Mouse (Mus musculus) ES-E14 (cell line): Measurements from ENCODE around the gene Cct8l1. TPM values are rescaled to one million over a fixed set of nuclear protein-coding genes. Genes with fewer than 3 reads are reported as not detected.

Source experiments
- DNase-seq: peaks from one replicate; pipeline ENCODE4 v3.0.0-alpha.2; 2013; ENCODE audit warnings: low read depth, low spot score
- H3K27ac ChIP-seq: 2 replicates; pipeline ENCODE4 v1.5.1; 2012; ENCODE audit warnings: low read depth, mild to moderate bottlenecking, low read length, moderate library complexity, mixed read lengths; ENCODE audit not compliant: poor library complexity, insufficient read depth, severe bottlenecking
- H3K36me3 ChIP-seq: 2 replicates; pipeline ENCODE4 v1.6.1; 2012; ENCODE audit warnings: mild to moderate bottlenecking, low read length, moderate library complexity, mixed read lengths; ENCODE audit not compliant: control insufficient read depth, poor library complexity, insufficient read depth, severe bottlenecking
- H3K4me1 ChIP-seq, 2 experiments: fragments of 150-350 bp in 1 of 2; sonication (generic) in 1 of 2; 2 replicates each; pipeline ENCODE4 v1.6.1; 2012; ENCODE audit warnings: low read length in 2 of 2, mild to moderate bottlenecking in 1 of 2, mixed read lengths in 1 of 2; ENCODE audit not compliant: control insufficient read depth in 2 of 2, insufficient read depth in 2 of 2, poor library complexity in 1 of 2
- H3K4me3 ChIP-seq, 2 experiments: fragments of 150-350 bp in 1 of 2; sonication (generic) in 1 of 2; 2 replicates each; pipeline ENCODE4 v1.5.1; 2012; ENCODE audit warnings: low read length in 2 of 2, low read depth in 1 of 2, mild to moderate bottlenecking in 1 of 2, mixed read lengths in 1 of 2; ENCODE audit not compliant: insufficient read depth in 1 of 2, poor library complexity in 1 of 2, severe bottlenecking in 1 of 2
- H3K9ac ChIP-seq: 2 replicates; pipeline ENCODE4 v1.6.1; 2012; ENCODE audit warnings: low read depth, mild to moderate bottlenecking, low read length, mixed read lengths; ENCODE audit not compliant: poor library complexity, insufficient read depth, severe bottlenecking
- H3K9me3 ChIP-seq: fragments of 150-350 bp; sonication (generic); 2 replicates; pipeline ENCODE4 v1.6.1; 2012; ENCODE audit warnings: low read depth, mild to moderate bottlenecking, low read length; ENCODE audit not compliant: control insufficient read depth, insufficient read depth
- CHD2 ChIP-seq: IDR thresholded peaks from 2 replicates; pipeline ENCODE4 v1.6.1; 2014; ENCODE audit warnings: mild to moderate bottlenecking, low read depth, low read length, inconsistent platforms
- HCFC1 ChIP-seq: IDR thresholded peaks from 2 replicates; pipeline ENCODE4 v1.6.1; 2012; ENCODE audit warnings: low read length, inconsistent platforms, borderline replicate concordance; ENCODE audit not compliant: insufficient read depth
- MAFK ChIP-seq: IDR thresholded peaks from 2 replicates; pipeline ENCODE4 v1.6.1; 2014; ENCODE audit warnings: mild to moderate bottlenecking, low read depth, low read length, inconsistent platforms; ENCODE audit not compliant: insufficient read depth
- ZC3H11A ChIP-seq: IDR thresholded peaks from 2 replicates; pipeline ENCODE4 v1.6.1; 2012; ENCODE audit warnings: low read depth, mild to moderate bottlenecking, inconsistent platforms, low read length, borderline replicate concordance
- ZNF384 ChIP-seq: IDR thresholded peaks from 2 replicates; pipeline ENCODE4 v1.6.1; 2012; ENCODE audit warnings: low read depth, low read length, inconsistent platforms
- in situ Hi-C, 2 experiments: fragments of 600-800 bp; cut with MboI; formaldehyde crosslinking; loops; one replicate each; pipeline ENCODE4 v1.15.1; 2025; ENCODE audit warnings: low sequenced_read_pairs in 2 of 2, inconsistent platforms in 1 of 2; ENCODE audit not compliant: unreplicated experiment in 2 of 2
- total RNA-seq: library from RNA; depleted of rRNA; stranded (reverse); fragments of 300-350 nt; gene quantifications from 2 replicates; pipeline ENCODE4 v1.2.3, GENCODE M21; 2012

The Cct8l1 gene
- total RNA-seq, 1 experiment = 0.22 TPM

DNA sequence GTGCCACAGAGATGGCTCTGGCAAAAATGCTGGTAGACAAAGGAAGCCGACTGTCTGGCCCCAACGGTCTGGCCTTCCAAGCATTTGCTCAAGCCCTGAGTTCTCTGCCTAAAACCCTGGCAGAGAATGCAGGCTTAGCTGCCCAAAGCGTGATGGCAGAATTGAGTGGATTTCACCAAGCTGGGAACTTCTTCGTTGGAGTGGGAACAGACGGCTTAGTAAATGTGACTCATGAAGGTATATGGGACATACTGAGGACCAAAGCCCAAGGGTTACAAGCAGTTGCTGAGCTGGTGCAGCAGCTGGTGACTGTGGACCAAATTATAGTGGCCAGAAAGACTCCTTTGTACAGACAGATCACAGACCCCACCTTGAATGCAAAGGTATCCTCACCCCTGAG, 1.7 kb downstream of the Cct8l1 start:
- Histone ChIP-seq H3K27ac (no peak overlapping the region), H3K4me1 (peaks cover 0 to 6% of the 10 kb centered on the region in 2 experiments), H3K36me3 (peaks cover 4% of the 10 kb centered on the region; the same call in 1 of the 2 replicates), H3K9ac (no peak overlapping the region), H3K4me3 (no peak overlapping the region), H3K9me3 (no peaks in the 10 kb centered on the region)
- TF ChIP-seq ZC3H11A = no peak
- no peak for TF ChIP-seq ZNF384
- no peak for TF ChIP-seq CHD2
- no peak for TF ChIP-seq HCFC1
- TF ChIP-seq MAFK = no peak
- in situ Hi-C loops = no loop called here
- DNase-seq = no peak

DNA sequence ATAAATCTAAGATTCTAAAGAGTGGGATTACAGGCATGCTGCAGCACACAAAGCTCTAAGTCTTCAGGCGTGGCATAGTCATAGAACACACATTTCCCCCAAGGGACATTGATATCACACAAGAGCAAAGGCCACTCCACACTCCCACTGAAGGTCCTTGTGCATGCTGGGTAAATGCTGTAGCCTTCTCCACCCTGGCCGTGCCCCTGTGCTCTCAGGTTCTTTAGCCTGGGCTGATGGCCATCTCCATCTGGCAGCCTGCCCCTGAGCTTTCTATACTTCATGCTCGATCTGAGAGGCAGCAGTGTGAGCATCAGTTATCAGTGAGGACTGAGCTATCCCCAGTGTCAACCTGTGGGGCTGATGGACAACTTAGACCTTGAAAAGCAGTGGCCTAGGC, 4.0 kb downstream of the Cct8l1 start:
- TF ChIP-seq CHD2 (no peak), HCFC1 (no peak), MAFK (no peak), ZNF384 (no peak), ZC3H11A (no peak)
- DNase-seq = no peak
- in situ Hi-C loops = no loop called here

DNA sequence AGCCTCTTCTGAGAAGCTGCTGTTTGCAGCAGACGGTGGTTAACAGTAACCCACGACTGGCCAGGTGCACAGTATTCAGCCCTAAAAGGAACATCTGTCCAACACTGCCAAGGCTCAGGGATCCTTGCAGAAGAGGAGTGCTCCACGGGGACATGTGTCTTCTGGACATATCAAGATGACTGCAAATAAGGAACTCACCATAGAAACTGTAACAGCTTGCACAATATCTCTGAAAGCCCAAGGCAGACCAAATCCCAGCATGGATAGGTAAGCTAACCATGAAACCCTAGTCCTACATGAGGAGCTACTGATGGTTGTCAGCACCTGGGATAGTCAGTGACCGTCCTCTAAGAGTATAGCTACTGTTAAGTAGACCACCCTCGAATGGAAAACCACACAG, 5.6 kb downstream of the Cct8l1 start:
- Histone ChIP-seq H3K36me3 (peaks cover 4% of the 10 kb centered on the region; the same call in 1 of the 2 replicates), H3K9ac (no peak overlapping the region), H3K27ac (no peak overlapping the region), H3K4me1 (peaks cover 6 to 14% of the 10 kb centered on the region in 2 experiments), H3K4me3 (no peak overlapping the region), H3K9me3 (no peaks in the 10 kb centered on the region)
- DNase-seq = no peak
- in situ Hi-C loops = no loop called here
- TF ChIP-seq ZC3H11A (no peak), ZNF384 (no peak), CHD2 (no peak), MAFK (no peak), HCFC1 (no peak)

More for the DNA sequence above, 4.0 kb downstream of the Cct8l1 start:
- Histone ChIP-seq H3K27ac (no peak overlapping the region), H3K9ac (no peak overlapping the region), H3K4me3 (no peak overlapping the region), H3K36me3 (peaks cover 4% of the 10 kb centered on the region; the same call in 1 of the 2 replicates), H3K9me3 (no peaks in the 10 kb centered on the region), H3K4me1 (peaks cover 0 to 11% of the 10 kb centered on the region in 2 experiments)

DNA sequence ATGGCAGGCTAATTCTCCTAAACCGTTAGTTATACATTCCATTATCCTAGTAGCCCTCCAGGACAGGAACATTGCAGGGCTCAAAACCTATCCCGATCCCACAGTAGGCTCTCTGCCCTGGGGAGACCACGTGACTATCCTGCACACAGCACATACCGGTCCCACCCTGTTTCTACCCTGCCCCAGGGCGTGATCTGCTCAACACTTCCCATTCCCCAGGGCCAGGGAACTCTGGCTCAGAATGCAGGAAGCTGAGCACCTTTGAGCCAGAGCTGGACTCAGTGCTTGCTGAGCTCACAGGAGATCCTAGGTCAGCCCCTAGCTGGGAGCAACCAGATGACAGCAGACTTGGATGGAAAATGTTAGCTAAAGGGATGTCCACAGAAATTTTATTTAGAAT, 10.2 kb downstream of the Cct8l1 start:
- Histone ChIP-seq H3K4me1 (peaks cover 12 to 19% of the 10 kb centered on the region in 2 experiments), H3K9ac (peak overlapping the region; percentile 2; the same call in 1 of the 2 replicates), H3K4me3 (peak overlapping the region in 1 of 2 experiments; percentile 46; a peak in 2 of 4 replicates), H3K9me3 (no peaks in the 10 kb centered on the region), H3K36me3 (no peaks in the 10 kb centered on the region), H3K27ac (peak overlapping the region; percentile 92; the same call in 1 of the 2 replicates)
- peak; percentile 93 for DNase-seq
- in situ Hi-C loops = no loop called here
- no peak for TF ChIP-seq MAFK
- TF ChIP-seq ZNF384 = no peak
- no peak for TF ChIP-seq ZC3H11A
- TF ChIP-seq HCFC1 = no peak
- TF ChIP-seq CHD2 = no peak

DNA sequence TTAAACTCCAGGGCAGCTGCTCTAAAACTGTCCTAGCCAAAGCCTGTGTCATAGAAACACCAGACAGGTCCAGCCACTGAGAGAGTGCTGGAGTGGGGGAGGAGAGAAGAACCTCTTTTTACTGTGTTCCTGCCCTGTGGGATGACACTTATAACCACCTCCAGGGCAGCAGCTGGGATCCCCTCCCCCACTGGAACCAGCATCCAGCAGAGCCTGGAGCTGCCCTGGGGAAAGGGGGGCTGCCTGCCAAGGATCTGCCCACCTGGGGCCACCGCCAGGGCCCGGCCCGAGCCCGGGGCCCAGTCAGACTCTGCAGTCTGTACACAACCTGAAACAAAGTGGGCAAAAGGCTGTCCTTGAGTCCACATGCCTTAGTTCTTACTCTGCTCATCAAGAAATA, 11.1 kb downstream of the Cct8l1 start:
- TF ChIP-seq ZNF384 = no peak
- no peak for TF ChIP-seq HCFC1
- no peak for TF ChIP-seq MAFK
- TF ChIP-seq CHD2 = no peak
- TF ChIP-seq ZC3H11A = no peak
- Histone ChIP-seq H3K36me3 (no peaks in the 10 kb centered on the region), H3K4me3 (peak overlapping the region; percentile 7 to 23; a peak in 1 of 4 replicates), H3K9ac (peak overlapping the region; percentile 15; the same call in 1 of the 2 replicates), H3K27ac (peak overlapping the region; percentile 92), H3K4me1 (peaks cover 15 to 21% of the 10 kb centered on the region in 2 experiments), H3K9me3 (no peaks in the 10 kb centered on the region)
- no peak for DNase-seq
- in situ Hi-C loops = no loop called here
